Mouse (Mus musculus): ENCODE measurements around the gene Foxn3.

DNA sequence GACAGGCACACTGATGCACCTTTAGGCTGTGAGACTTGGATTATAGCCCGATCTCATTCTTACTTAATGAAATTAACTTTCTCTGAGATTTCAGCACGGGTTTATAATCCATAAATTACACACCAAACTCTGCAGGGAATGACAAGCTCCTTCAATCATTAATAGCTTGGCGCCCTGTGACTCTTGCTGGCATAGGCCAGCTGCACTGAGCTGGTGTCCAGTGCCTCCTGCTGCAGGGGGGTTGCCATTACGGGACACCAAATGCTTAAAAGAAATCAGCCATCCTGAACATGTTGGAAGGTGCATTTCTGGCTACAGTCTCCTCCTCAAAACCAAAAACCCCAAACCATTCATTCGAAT is 364.3 kb downstream of the Foxn3 start:
- no peak for TF ChIP-seq HCFC1 (IDR thresholded peaks at IDR 0.05; ENCODE audit: low read depth, low read length)
- no peak for TF ChIP-seq MAX (IDR thresholded peaks at IDR 0.05; ENCODE audit: low read length)
- 0 out of 4 replicates have a peak, but pooled peaks of 1 of the 2 experiments have one; percentile 10 for TF ChIP-seq CTCF (conservative IDR thresholded peaks at IDR 0.05 in 1 of 2, IDR thresholded peaks at IDR 0.05 in 1 of 2; ENCODE audit: low read depth in 2 of 2, low read length in 2 of 2)
- no peak for TF ChIP-seq GABPA (IDR thresholded peaks at IDR 0.05; ENCODE audit: insufficient replicate concordance, low read depth, low read length)
- TF ChIP-seq USF1 (IDR thresholded peaks at IDR 0.05; ENCODE audit: low read depth, low read length): no peak

Measured in CH12.LX (cell line).